Mouse (Mus musculus) midbrain, embryonic 11.5 days (tissue): Measurements from ENCODE around the gene Morn4. TPM values are rescaled to one million over a fixed set of nuclear protein-coding genes. Genes with fewer than 3 reads are reported as not detected.

Experiments used
- polyA plus RNA-seq: library from polyadenylated mRNA; unstranded; fragments of >200 nt; fragmentation: Nextera tagmentation; extraction: Ambion mirVana; gene quantifications from 2 replicates; pipeline ENCODE4 v1.2.1, GENCODE M21; 2014

Gene Morn4
- polyA plus RNA-seq, 1 experiment from 2014 or later = 65.1 TPM

Other genes with a start within 250 kb of the Morn4 start
- gene Frat2, start 238.2 kb downstream of the Morn4 start, polyA plus RNA-seq = 6.6 and 7.2 TPM in 2 replicates
- gene Rrp12, start 190.2 kb downstream of the Morn4 start, polyA plus RNA-seq = 13.2 and 14.7 TPM in 2 replicates
- gene Pgam1, start 174.4 kb downstream of the Morn4 start, polyA plus RNA-seq = 730 and 785 TPM in 2 replicates
- gene Exosc1, start 152.9 kb downstream of the Morn4 start, polyA plus RNA-seq = 75.0 and 82.1 TPM in 2 replicates
- 64.0 and 64.7 TPM in 2 replicates for gene Zdhhc16, start 152.9 kb downstream of the Morn4 start, polyA plus RNA-seq
- gene Mms19, start 105.2 kb downstream of the Morn4 start, polyA plus RNA-seq = 27.0 and 33.4 TPM in 2 replicates
- 6.9 and 7.0 TPM in 2 replicates for gene Ubtd1, start 104.6 kb downstream of the Morn4 start, polyA plus RNA-seq
- not detected in 2 replicates for gene Ankrd2, start 50.4 kb downstream of the Morn4 start, polyA plus RNA-seq
- 0.80 and 1.2 TPM in 2 replicates for gene Hoga1, start 40.7 kb downstream of the Morn4 start, polyA plus RNA-seq
- 0.10 TPM in 1 of 2 replicates, not detected in the other for gene 4933411K16Rik, start 34.1 kb downstream of the Morn4 start, polyA plus RNA-seq
- 19.9 and 22.1 TPM in 2 replicates for gene Pi4k2a, start 4.1 kb upstream of the Morn4 start, polyA plus RNA-seq
- gene Avpi1, start 42.7 kb upstream of the Morn4 start, polyA plus RNA-seq = 11.1 and 12.9 TPM in 2 replicates
- gene Marveld1, start 61.0 kb upstream of the Morn4 start, polyA plus RNA-seq = 5.3 and 5.9 TPM in 2 replicates
- 15.6 and 16.2 TPM in 2 replicates for gene Zfyve27, start 77.6 kb upstream of the Morn4 start, polyA plus RNA-seq
- gene Sfrp5, start 115.9 kb upstream of the Morn4 start, polyA plus RNA-seq = 0.11 and 0.14 TPM in 2 replicates
- gene Golga7b, start 161.2 kb upstream of the Morn4 start, polyA plus RNA-seq = 2.3 and 2.8 TPM in 2 replicates